Mouse (Mus musculus) bone marrow, adult 2 months (tissue): Measurements from ENCODE around the gene BC080695.
"Not testable (repeated sequence)": the region's sequence is repeated elsewhere in the genome, so short reads cannot be mapped to it uniquely, and the experiment has no call there.

Experiments
- CTCF ChIP-seq: fragments of 200-500 bp; IDR thresholded peaks from 2 replicates; pipeline ENCODE4 v1.5.1; 2011; ENCODE audit warnings: low read length, control low read depth; ENCODE audit not compliant: control insufficient read depth, insufficient read depth
- POLR2A ChIP-seq: fragments of 200-500 bp; IDR thresholded peaks from 2 replicates; pipeline ENCODE4 v1.6.1; 2011; ENCODE audit warnings: low read depth, mild to moderate bottlenecking, control low read depth, low read length, borderline replicate concordance; ENCODE audit not compliant: control insufficient read depth

DNA sequence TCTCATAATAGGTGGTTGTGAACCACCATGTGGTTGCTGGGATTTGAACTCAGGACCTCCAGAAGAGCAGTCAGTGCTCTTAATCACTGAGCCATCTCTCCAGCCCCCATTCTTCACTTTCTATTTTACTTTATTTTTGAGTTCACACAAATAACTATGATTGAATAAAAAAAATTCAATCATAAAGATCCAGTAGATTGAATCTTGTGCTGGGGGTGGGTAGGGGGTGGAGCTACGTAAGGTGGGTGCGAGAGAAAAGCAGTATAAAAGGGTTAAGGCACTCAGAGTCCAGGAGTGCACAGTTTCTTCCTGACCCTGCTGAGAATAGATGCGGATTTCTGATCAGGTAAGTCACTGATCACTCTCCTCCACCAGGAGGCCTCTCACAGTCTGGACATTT lies 15.8 kb upstream of the BC080695 start, which contains the start of gene Gm13040:
- not testable (repeated sequence) for TF ChIP-seq POLR2A, CTCF
